Mouse (Mus musculus) G1E (cell line): Measurements from ENCODE around the gene Med9. TPM values are rescaled to one million over a fixed set of nuclear protein-coding genes. Genes with fewer than 3 reads are reported as not detected.

Experiments
- ATAC-seq: 2 replicates; pipeline ENCODE4 v1.8.0; 2016; ENCODE audit warnings: mild to moderate bottlenecking; ENCODE audit not compliant: insufficient number of reproducible peaks, poor library complexity, low FRiP score, severe bottlenecking; ENCODE audit errors: extremely low read depth
- DNase-seq: peaks from one replicate; pipeline ENCODE4 v3.0.0; 2012; ENCODE audit warnings: low spot score
- H3K27me3 ChIP-seq: 2 replicates; pipeline ENCODE4 v1.6.1; 2012; ENCODE audit warnings: mild to moderate bottlenecking, low read length, inconsistent platforms; ENCODE audit not compliant: insufficient read depth
- H3K36me3 ChIP-seq: replicated peaks from 2 replicates; pipeline ENCODE3; 2012; ENCODE audit warnings: mild to moderate bottlenecking, inconsistent platforms
- H3K4me1 ChIP-seq: 2 replicates; pipeline ENCODE4 v1.6.1; 2012; ENCODE audit warnings: low read depth, low read length, inconsistent platforms, mixed read lengths; ENCODE audit not compliant: insufficient read depth
- H3K4me3 ChIP-seq: 2 replicates; pipeline ENCODE4 v1.5.1; 2012; ENCODE audit warnings: low read depth, mild to moderate bottlenecking, inconsistent platforms, low read length, moderate library complexity, mixed read lengths
- H3K9me3 ChIP-seq: replicated peaks from 2 replicates; pipeline ENCODE4 v1.6.1; 2012; ENCODE audit warnings: inconsistent platforms
- CTCF ChIP-seq: IDR thresholded peaks from 2 replicates; pipeline ENCODE4 v1.5.1; 2012; ENCODE audit warnings: low read depth, low read length, inconsistent platforms, mixed read lengths
- GATA1 ChIP-seq: IDR thresholded peaks from 2 replicates; pipeline ENCODE4 v1.6.1; 2012; ENCODE audit warnings: borderline replicate concordance, low read length, inconsistent platforms, mixed read lengths
- GATA2 ChIP-seq: IDR thresholded peaks from 2 replicates; pipeline ENCODE4 v1.6.1; 2012; ENCODE audit warnings: low read depth, low read length, inconsistent platforms, borderline replicate concordance
- POLR2AphosphoS5 ChIP-seq: IDR thresholded peaks from 2 replicates; pipeline ENCODE4 v1.6.1; 2012; ENCODE audit warnings: low read depth, low read length, inconsistent platforms; ENCODE audit not compliant: insufficient replicate concordance
- TAL1 ChIP-seq: conservative IDR thresholded peaks from 2 replicates; pipeline ENCODE4 v1.6.1; 2012; ENCODE audit warnings: low read depth, low read length, inconsistent platforms, mixed read lengths
- polyA plus RNA-seq: library from polyadenylated mRNA; stranded (reverse); fragments of >175 nt; gene quantifications from 2 replicates; pipeline ENCODE4 v1.2.3, GENCODE M21; 2012
- total RNA-seq, 2 experiments: library from RNA; stranded (forward) in 1 of 2; stranded (reverse) in 1 of 2; fragments of 200-1000 nt in 1 of 2; fragments of >200 nt in 1 of 2; fragmentation: Nextera tagmentation in 1 of 2; gene quantifications; 2 replicates each; pipeline ENCODE4 v1.2.3; 2014 to 2017

The Med9 gene
- total and polyA plus RNA-seq, 3 experiments, result 13.7 to 59.5 (median 23.2) TPM

- H3K9me3 ChIP-seq, result no peaks in the 10 kb centered on the region
- DNase-seq (no peak), ATAC-seq (no peak)
- peaks cover 10% of the 10 kb centered on the region for H3K4me1 ChIP-seq
- no peaks in the 10 kb centered on the region for H3K36me3 ChIP-seq
- H3K27me3 ChIP-seq, result peaks cover 67% of the 10 kb centered on the region
- H3K4me3 ChIP-seq, result no peak overlapping the region
- TF ChIP-seq CTCF (no peak), POLR2AphosphoS5 (no peak), GATA2 (no peak), TAL1 (no peak), GATA1 (no peak)
These were observed 18.0 kb upstream of the Med9 start for GRCm38 (mm10) chr11:59930031-59930430.

- H3K27me3 ChIP-seq, result peaks cover 75% of the 10 kb centered on the region
- DNase-seq (no peak), ATAC-seq (no peak)
- no peaks in the 10 kb centered on the region for H3K36me3 ChIP-seq
- no peaks in the 10 kb centered on the region; the same call in 1 of the 2 replicates for H3K4me1 ChIP-seq
- TF ChIP-seq GATA2, result no peak
- no peaks in the 10 kb centered on the region for H3K9me3 ChIP-seq
- H3K4me3 ChIP-seq, result no peak overlapping the region
These were observed 15.3 kb upstream of the Med9 start for GRCm38 (mm10) chr11:59932560-59933337.

DNA sequence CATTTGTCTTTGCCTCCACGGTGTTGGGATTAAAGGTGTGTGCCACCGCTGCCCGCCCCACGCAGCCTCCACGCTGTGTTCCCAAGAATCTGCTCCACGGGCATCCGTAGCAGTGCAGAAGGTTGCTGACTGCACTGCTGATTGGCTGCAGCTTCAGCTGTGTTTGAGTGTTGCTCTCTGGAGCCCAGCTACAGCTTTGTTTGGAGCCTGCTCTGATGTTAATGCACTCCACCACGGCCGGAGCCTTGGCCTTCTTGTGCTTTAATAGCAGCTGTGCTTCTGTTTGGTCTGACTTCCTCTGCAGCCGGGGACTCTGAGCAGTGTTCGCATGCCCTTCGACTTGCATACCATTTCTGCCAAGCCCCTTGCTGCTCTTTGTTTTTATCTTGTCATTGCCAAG, 14.1 kb upstream of the Med9 start:
- Histone ChIP-seq H3K9me3 (no peaks in the 10 kb centered on the region), H3K36me3 (no peaks in the 10 kb centered on the region), H3K27me3 (peaks cover 75% of the 10 kb centered on the region), H3K4me3 (no peak overlapping the region), H3K4me1 (no peaks in the 10 kb centered on the region; the same call in 1 of the 2 replicates)
- no peak for TF ChIP-seq TAL1
- no peak for TF ChIP-seq CTCF
- no peak for TF ChIP-seq GATA1
- no peak for TF ChIP-seq POLR2AphosphoS5
- no peak for TF ChIP-seq GATA2
- DNase-seq (no peak), ATAC-seq (no peak)

DNA sequence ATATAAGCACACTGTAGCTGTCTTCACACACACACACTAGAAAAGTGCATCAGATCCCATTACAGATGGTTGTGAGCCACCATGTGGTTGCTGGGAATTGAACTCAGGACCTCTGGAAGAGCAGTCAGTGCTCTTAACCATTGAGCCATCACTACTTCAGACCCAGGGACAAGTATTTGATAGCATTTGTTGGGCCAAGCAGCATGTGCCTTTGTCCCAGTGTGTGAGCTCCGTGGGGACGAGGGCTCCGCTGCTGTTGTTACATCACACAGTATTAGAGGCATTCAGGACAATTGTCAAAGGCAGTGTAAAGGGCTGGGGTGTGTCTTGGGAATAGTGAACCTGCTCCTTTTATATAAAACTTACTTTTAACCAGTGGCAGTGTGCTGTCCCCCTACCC, 11.0 kb upstream of the Med9 start:
- no peaks in the 10 kb centered on the region for H3K36me3 ChIP-seq
- H3K9me3 ChIP-seq, result no peaks in the 10 kb centered on the region
- TF ChIP-seq TAL1 (no peak), POLR2AphosphoS5 (no peak)
- H3K4me3 ChIP-seq, result no peak overlapping the region
- peaks cover 67% of the 10 kb centered on the region for H3K27me3 ChIP-seq
- DNase-seq, result no peak
- no peak for ATAC-seq
- peaks cover 16% of the 10 kb centered on the region for H3K4me1 ChIP-seq

DNA sequence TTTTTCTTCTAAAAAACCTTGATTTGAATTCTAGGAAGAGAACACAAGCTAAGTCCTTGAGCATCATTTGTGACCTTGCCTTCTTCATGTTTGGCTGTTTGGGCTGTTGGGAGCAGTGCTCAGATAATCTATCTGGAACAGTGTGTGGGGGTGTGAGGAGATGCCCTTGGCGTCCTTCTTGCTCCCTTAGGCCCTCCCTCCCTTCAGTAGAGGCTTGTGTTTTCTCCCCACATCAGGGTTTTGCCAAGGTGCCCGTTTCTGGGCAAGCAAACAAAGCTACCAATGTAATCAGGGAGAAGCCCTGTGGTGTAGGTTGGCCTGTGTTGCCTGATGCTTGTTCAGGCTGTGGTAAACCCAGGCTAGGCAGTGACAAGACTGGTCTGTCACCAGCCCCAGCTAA, 10.4 kb upstream of the Med9 start:
- H3K27me3 ChIP-seq, result peaks cover 66% of the 10 kb centered on the region
- no peaks in the 10 kb centered on the region for H3K36me3 ChIP-seq
- TF ChIP-seq TAL1, result no peak
- TF ChIP-seq GATA1, result no peak
- no peak for TF ChIP-seq GATA2
- TF ChIP-seq CTCF, result no peak
- no peak for TF ChIP-seq POLR2AphosphoS5
- DNase-seq, result no peak
- H3K4me3 ChIP-seq, result no peak overlapping the region
- no peak for ATAC-seq
- no peaks in the 10 kb centered on the region for H3K9me3 ChIP-seq
- H3K4me1 ChIP-seq, result peaks cover 21% of the 10 kb centered on the region

DNA sequence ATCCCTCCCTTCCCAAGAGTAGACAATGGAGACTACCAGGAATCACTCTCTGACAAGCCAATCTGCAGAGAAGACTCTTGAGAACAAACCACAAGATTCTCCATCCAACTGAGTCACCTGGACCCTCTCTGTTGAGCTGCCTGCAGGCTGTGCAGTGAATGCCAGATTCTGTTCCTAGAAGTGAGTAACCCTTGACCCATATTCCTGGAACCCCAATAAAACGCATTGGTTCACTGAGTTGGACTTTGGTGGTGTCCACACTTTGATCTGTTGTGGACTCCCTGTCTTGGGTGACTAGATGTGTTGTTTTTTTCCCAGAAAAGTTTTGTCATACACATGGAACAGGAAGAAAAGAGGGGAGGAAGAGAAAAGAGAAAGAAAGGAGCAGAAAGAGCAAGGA, 8.2 kb upstream of the Med9 start:
- DNase-seq, result no peak
- Histone ChIP-seq H3K4me3 (no peak overlapping the region), H3K27me3 (peaks cover 53% of the 10 kb centered on the region), H3K9me3 (no peaks in the 10 kb centered on the region), H3K36me3 (no peaks in the 10 kb centered on the region), H3K4me1 (peaks cover 23% of the 10 kb centered on the region)
- TF ChIP-seq POLR2AphosphoS5 (no peak), CTCF (no peak), TAL1 (no peak)
- ATAC-seq, result no peak

DNA sequence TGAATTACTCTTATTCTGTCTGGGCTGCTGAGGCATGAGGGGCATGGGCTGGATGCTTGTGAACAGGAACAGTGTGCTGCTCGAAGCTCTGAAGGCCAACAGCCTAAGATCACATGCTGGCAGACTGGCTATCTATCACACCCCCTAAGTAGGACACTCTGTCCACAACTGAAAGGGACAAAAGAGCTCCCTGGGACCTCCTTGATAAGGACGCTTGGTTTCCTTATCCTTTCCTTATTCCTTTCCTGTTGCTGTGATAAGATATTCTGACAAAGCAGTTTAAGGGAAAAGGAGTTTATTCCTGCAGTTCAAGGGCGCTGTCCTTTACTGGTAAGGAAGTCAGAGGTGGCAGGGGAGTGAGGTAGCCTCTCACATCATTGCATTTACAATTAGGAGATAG, 7.4 kb upstream of the Med9 start:
- no peak overlapping the region for H3K4me3 ChIP-seq

More for the DNA sequence above, 7.4 kb upstream of the Med9 start:
- ATAC-seq, result no peak
- H3K36me3 ChIP-seq, result no peaks in the 10 kb centered on the region
- TF ChIP-seq TAL1 (no peak), GATA1 (no peak), GATA2 (no peak), POLR2AphosphoS5 (no peak), CTCF (no peak)
- DNase-seq, result no peak
- H3K9me3 ChIP-seq, result no peaks in the 10 kb centered on the region
- peaks cover 25% of the 10 kb centered on the region for H3K4me1 ChIP-seq
- peaks cover 45% of the 10 kb centered on the region for H3K27me3 ChIP-seq
